Mouse (Mus musculus) embryonic facial prominence, embryonic 15.5 days (tissue): ENCODE results near the gene Fam118a. TPM values are rescaled to one million over a fixed set of nuclear protein-coding genes. Genes with fewer than 3 reads are reported as not detected.

Experiments used
- ATAC-seq: fragments of 200-750 bp; cut with Nextera tagmentation; 2 replicates; pipeline ENCODE4 v1.8.0; 2017; ENCODE audit warnings: low read depth, moderate TSS enrichment; ENCODE audit not compliant: insufficient number of reproducible peaks, low FRiP score, low TSS enrichment
- H3K27ac ChIP-seq: fragments of 300-500 bp; sonication (generic); replicated peaks from 2 replicates; pipeline ENCODE4 v1.5.1; 2015; ENCODE audit warnings: mild to moderate bottlenecking, inconsistent platforms
- H3K27me3 ChIP-seq: fragments of 300-500 bp; sonication (generic); 2 replicates; pipeline ENCODE4 v1.6.1; 2015; ENCODE audit warnings: inconsistent platforms
- H3K36me3 ChIP-seq: fragments of 300-500 bp; sonication (generic); 2 replicates; pipeline ENCODE4 v1.6.1; 2015; ENCODE audit warnings: mild to moderate bottlenecking, inconsistent platforms
- H3K4me1 ChIP-seq: fragments of 300-500 bp; sonication (generic); 2 replicates; pipeline ENCODE4 v1.6.1; 2015; ENCODE audit warnings: inconsistent platforms
- H3K4me2 ChIP-seq: fragments of 300-500 bp; sonication (generic); replicated peaks from 2 replicates; pipeline ENCODE4 v1.6.1; 2015; ENCODE audit warnings: mild to moderate bottlenecking, inconsistent platforms
- H3K4me3 ChIP-seq: fragments of 300-500 bp; sonication (generic); replicated peaks from 2 replicates; pipeline ENCODE4 v1.5.1; 2015; ENCODE audit warnings: mild to moderate bottlenecking, inconsistent platforms
- H3K9ac ChIP-seq: fragments of 300-500 bp; sonication (generic); 2 replicates; pipeline ENCODE4 v1.6.1; 2015; ENCODE audit warnings: inconsistent platforms
- H3K9me3 ChIP-seq: fragments of 300-500 bp; sonication (generic); replicated peaks from 2 replicates; pipeline ENCODE4 v1.6.1; 2016; ENCODE audit warnings: inconsistent platforms
- WGBS: fragments of 180-500 bp; shearing (Covaris S2); methylation state at CpG from one replicate; pipeline ENCODE4 v1.1.7; 2015; 5-methylcytosine and 5-hydroxymethylcytosine counted together
- polyA plus RNA-seq: library from polyadenylated mRNA; unstranded; fragments of >200 nt; fragmentation: Nextera tagmentation; extraction: Ambion mirVana; gene quantifications from 2 replicates; pipeline ENCODE4 v1.2.1, GENCODE M21; 2015

Gene Fam118a
- polyA plus RNA-seq, 1 experiment from 2014 or later, result 31.7 TPM

DNA sequence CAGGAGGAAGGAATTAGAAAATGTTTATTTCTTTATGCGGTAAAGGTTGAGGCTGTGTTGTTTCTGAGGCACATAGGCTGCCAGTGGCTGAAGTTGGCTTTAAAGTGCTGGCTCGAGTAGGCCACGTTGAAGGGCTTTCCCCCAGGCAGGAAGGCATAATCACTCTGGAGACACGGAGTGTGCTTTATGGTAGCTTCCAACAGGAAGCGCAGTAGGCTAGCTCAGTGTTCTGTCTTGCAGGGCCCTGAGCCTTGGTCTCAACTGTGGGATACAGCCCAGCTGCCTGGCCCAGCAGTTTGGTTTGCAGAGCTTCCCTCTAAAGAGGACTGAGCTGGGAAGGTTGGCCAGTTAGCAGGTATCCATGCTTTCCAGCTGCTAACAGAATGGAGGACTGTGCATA lies 14.4 kb downstream of the Fam118a start:
- no peak overlapping the region for H3K9ac ChIP-seq
- 40% methylated on average over 5 of the region's 5 CpGs for WGBS
- no peaks in the 10 kb centered on the region for H3K9me3 ChIP-seq
- H3K36me3 ChIP-seq, result peaks cover 28% of the 10 kb centered on the region
- no peaks in the 10 kb centered on the region for H3K27me3 ChIP-seq
- no peak for ATAC-seq
- no peak overlapping the region for H3K4me2 ChIP-seq
- no peak overlapping the region for H3K4me3 ChIP-seq
- H3K27ac ChIP-seq, result peak overlapping the region; percentile 84
- H3K4me1 ChIP-seq, result peaks cover 40% of the 10 kb centered on the region

DNA sequence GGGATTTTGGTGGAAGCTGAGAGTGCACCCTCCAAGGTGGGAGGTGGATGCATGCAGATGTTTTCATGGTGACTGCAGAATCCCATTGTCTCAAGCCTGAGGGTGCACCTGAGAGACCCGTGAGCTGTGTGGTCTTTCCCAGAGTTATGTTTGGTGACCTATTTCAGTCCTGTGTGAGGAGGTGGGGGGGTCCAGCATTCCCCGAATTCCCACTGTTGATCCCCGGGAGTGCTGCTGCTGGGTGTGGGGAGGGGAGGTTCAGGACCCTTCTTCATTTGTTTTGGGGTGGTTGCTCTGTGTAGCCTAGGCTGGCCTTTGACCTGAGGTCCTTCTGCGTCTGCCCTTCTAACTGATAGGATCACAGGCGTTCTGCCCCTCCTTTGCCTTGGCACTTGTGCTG lies 15.0 kb downstream of the Fam118a start:
- no peak for ATAC-seq
- Histone ChIP-seq H3K4me1 (peaks cover 34% of the 10 kb centered on the region), H3K9me3 (no peaks in the 10 kb centered on the region), H3K9ac (no peak overlapping the region), H3K36me3 (peaks cover 35% of the 10 kb centered on the region), H3K4me3 (no peak overlapping the region), H3K4me2 (no peak overlapping the region), H3K27me3 (no peaks in the 10 kb centered on the region), H3K27ac (peak overlapping the region; percentile 84)
- WGBS, result 74% methylated on average over 5 of the region's 5 CpGs

DNA sequence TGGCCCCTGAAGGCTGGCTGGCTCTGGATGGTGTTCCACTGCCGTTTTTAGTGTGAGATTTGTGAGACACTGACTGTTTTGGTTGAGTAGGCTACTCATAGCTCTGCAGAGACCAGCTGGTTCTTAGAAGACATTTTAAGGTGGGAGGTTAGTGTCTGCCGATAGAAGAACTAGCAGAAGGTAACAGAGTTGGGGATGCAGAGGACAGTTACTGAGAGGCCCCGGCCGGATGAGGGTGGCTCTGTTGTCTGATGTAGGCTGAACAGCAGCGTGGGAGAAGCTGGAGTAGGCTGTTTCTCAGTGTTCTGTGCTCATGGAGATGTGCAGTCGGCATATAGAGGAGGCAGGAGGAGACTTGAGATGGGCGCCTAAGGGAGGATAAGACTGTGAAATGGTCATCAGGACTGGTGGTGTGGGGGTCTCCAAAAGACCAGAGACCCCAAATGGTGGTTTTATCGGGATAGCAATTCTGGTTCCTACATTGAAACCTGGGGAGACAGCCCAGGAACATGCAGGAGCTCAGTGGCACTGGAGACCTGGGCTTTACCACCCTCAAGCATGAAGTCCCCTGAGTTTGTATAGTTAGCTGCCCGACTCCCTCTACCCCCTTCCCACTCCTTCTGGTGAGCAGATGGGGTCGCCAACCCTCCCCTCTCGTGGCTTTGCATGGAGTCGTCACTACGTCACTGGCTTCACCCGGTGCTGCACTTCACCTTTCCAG lies 17.6 kb downstream of the Fam118a start:
- Histone ChIP-seq H3K36me3 (peaks cover 58% of the 10 kb centered on the region), H3K27me3 (no peaks in the 10 kb centered on the region), H3K4me3 (no peak overlapping the region), H3K27ac (no peak overlapping the region), H3K4me1 (peaks cover 26% of the 10 kb centered on the region), H3K9me3 (no peaks in the 10 kb centered on the region), H3K9ac (no peak overlapping the region), H3K4me2 (no peak overlapping the region)
- ATAC-seq, result no peak
- WGBS, result 85% methylated on average over 14 of the region's 14 CpGs

DNA sequence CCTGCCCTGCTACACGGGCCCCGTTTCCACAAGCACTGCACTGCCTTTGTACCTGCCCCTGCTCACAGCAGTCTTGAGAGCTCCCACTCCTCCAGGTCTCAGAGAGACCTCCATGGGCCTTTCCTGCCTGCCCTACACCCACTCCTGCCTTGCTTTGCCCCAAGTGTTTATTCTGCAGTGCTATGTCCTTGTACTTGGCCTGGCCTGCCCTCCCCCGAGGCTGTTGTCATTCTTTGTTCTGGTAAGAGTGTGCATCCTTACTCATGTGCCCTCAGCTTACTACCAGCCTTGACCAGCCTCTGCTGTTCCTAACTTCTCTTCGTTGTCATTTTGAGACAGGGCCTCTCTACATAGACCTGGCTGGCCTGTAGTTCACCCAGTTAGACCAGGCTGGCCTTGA lies 19.1 kb downstream of the Fam118a start:
- Histone ChIP-seq H3K4me2 (no peak overlapping the region), H3K9ac (no peak overlapping the region), H3K4me3 (no peak overlapping the region), H3K4me1 (peaks cover 12% of the 10 kb centered on the region), H3K27me3 (no peaks in the 10 kb centered on the region), H3K9me3 (no peaks in the 10 kb centered on the region), H3K36me3 (peaks cover 68% of the 10 kb centered on the region), H3K27ac (no peak overlapping the region)
- 86% methylated on average over 4 of the region's 4 CpGs for WGBS
- no peak for ATAC-seq

DNA sequence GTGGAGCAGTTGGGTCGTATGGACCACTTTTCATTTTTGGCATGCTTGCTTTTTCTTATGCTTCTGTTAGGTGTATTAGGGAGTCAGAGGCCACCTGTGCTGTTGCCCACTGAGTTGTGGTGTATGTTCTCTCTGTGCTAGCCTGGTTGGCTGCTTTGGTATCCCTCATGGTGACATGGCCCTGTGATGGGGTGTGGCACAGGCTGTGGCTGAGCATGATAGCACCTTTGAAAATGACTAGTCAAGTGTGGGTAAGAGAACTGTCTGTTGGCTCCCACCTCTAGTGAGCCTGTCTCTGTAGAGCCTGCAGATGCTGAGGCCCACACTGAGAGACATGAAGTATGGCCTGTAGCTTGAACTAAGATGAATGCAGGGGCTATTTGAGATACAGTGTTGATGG lies 21.0 kb downstream of the Fam118a start:
- Histone ChIP-seq H3K36me3 (peaks cover 80% of the 10 kb centered on the region), H3K4me1 (no peaks in the 10 kb centered on the region)

DNA sequence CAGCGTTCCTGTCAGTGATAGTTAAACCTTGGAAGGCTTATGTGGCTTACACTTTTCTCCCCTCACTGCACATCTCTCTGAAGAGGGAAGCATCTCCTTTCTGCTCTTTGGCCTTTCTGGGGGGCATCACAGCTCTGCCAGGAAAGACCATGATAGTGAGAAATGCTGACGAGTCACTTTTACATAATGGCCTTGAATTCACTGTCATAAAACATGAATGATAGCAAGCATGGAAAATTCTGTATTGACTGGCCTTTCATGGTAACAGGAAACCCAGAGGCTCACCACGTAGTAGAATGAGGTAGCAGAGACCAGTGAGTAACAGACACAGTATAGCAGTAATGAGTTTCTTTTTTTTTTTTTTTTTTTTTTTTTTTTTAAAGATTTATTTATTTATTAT lies 25.4 kb downstream of the Fam118a start:
- no peak overlapping the region for H3K4me2 ChIP-seq
- no peak overlapping the region for H3K4me3 ChIP-seq
- peaks cover 53% of the 10 kb centered on the region for H3K36me3 ChIP-seq
- H3K27ac ChIP-seq, result no peak overlapping the region
- H3K9ac ChIP-seq, result no peak overlapping the region
- no peaks in the 10 kb centered on the region for H3K9me3 ChIP-seq
- no peaks in the 10 kb centered on the region for H3K4me1 ChIP-seq
- H3K27me3 ChIP-seq, result no peaks in the 10 kb centered on the region
- 92% methylated on average over 3 of the region's 3 CpGs for WGBS
- ATAC-seq, result no peak

More for the DNA sequence above, 21.0 kb downstream of the Fam118a start:
- whole genome bisulfite sequencing, result 80% methylated on average over 1 of the region's 1 CpGs
- H3K9ac ChIP-seq, result no peak overlapping the region
- ATAC-seq, result no peak
- H3K9me3 ChIP-seq, result no peaks in the 10 kb centered on the region
- no peak overlapping the region for H3K4me2 ChIP-seq
- no peak overlapping the region for H3K27ac ChIP-seq
- H3K4me3 ChIP-seq, result no peak overlapping the region
- H3K27me3 ChIP-seq, result no peaks in the 10 kb centered on the region

DNA sequence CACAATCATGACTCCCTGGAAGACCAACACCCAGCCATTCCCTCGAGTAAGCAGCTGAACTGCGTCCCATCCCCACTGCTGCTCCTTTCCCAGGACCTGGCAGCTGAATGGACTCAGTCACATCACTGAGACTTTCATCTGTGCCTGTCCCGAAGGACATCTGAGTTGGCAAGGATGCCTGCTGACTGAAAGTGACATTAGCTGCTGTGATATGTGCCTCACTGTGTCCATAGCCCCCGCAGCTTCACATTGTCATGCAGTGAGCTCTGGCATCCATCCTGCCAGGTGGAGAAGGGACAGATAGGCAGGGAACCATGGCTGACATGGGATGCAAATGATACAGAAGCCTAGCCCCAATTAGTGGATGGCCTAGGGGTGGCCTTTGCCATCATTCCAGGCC lies 26.4 kb downstream of the Fam118a start:
- Histone ChIP-seq H3K36me3 (peaks cover 45% of the 10 kb centered on the region), H3K4me2 (no peak overlapping the region), H3K27ac (no peak overlapping the region), H3K9me3 (no peaks in the 10 kb centered on the region), H3K4me1 (no peaks in the 10 kb centered on the region), H3K9ac (no peak overlapping the region), H3K27me3 (no peaks in the 10 kb centered on the region), H3K4me3 (no peak overlapping the region)
- no peak for ATAC-seq
- 85% methylated on average over 4 of the region's 4 CpGs for WGBS

DNA sequence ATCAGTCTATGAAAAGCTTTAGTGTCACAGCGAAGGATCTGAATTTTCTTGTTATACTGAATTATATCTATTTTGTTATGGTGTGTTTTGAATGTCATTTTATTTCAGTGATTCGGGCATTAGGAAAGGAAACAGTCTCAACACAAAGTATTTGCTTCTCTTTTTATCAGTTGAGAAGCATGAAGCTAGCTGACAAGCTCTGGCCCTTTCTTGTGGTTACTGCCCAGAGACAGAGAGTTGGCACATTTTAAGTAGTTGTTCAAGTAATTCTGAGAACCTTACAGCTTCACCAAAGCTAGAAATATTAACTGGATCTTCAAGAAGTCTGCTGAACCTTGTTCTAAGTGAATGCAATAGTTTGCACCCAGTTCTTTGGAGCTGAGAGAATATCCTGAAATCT lies 34.7 kb downstream of the Fam118a start:
- 86% methylated on average over 2 of the region's 2 CpGs for WGBS

DNA sequence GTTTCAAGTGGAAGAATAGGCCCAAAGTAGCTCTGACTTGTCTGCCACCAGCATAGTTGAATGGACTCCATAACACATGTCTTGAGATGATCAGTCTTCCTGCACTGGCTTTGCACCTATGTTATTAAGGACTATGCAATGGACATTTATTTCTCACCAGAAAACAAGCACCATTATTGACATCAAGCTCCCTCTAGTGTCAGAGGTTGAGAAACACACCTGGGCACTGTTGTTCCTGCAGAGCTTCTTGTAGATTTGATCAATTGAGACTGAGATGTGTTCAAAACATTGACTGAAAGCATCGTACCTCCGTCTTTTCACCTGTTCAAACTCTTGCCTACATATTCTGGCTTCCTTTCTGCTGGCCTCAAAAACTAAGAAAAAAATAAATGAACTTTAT lies 41.8 kb downstream of the Fam118a start:
- ATAC-seq, result no peak
- WGBS, result 29% methylated on average over 2 of the region's 2 CpGs
- no peaks in the 10 kb centered on the region for H3K27me3 ChIP-seq

More for the DNA sequence above, 34.7 kb downstream of the Fam118a start:
- H3K27me3 ChIP-seq, result no peaks in the 10 kb centered on the region
- no peak for ATAC-seq
- no peak overlapping the region for H3K9ac ChIP-seq
- no peak overlapping the region for H3K27ac ChIP-seq
- no peak overlapping the region for H3K4me2 ChIP-seq
- no peak overlapping the region for H3K4me3 ChIP-seq
- H3K4me1 ChIP-seq, result no peaks in the 10 kb centered on the region
- peaks cover 23% of the 10 kb centered on the region; the same call in 1 of the 2 replicates for H3K36me3 ChIP-seq
- no peaks in the 10 kb centered on the region for H3K9me3 ChIP-seq

DNA sequence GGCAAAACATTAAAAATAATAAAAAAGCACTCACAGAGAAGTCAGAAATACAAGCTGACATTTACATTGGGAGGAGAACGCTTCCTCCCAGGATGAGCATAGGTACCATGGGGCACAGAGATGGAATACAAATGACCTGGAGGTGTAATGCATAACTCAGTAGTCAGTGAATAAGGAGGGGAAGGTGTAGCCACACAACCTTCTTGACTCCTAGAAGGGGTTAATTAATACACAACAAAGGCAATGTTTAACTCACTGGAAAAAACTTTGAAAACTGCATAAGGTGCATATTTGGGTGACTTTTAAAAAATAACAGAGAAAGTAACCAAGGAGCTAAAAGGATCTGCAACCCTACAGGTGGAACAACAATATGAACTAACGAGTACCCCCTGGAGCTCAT lies 43.9 kb downstream of the Fam118a start:
- no peak for ATAC-seq
- Histone ChIP-seq H3K4me1 (no peaks in the 10 kb centered on the region), H3K9me3 (no peaks in the 10 kb centered on the region), H3K4me3 (no peak overlapping the region), H3K27me3 (no peaks in the 10 kb centered on the region), H3K9ac (no peak overlapping the region), H3K27ac (no peak overlapping the region), H3K36me3 (no peaks in the 10 kb centered on the region), H3K4me2 (no peak overlapping the region)
- WGBS, result 85% methylated on average over 2 of the region's 2 CpGs

More for the DNA sequence above, 41.8 kb downstream of the Fam118a start:
- H3K36me3 ChIP-seq, result no peaks in the 10 kb centered on the region
- no peak overlapping the region for H3K4me2 ChIP-seq
- no peak overlapping the region for H3K9ac ChIP-seq
- H3K4me1 ChIP-seq, result no peaks in the 10 kb centered on the region
- no peak overlapping the region for H3K4me3 ChIP-seq
- no peak overlapping the region for H3K27ac ChIP-seq
- H3K9me3 ChIP-seq, result no peaks in the 10 kb centered on the region

DNA sequence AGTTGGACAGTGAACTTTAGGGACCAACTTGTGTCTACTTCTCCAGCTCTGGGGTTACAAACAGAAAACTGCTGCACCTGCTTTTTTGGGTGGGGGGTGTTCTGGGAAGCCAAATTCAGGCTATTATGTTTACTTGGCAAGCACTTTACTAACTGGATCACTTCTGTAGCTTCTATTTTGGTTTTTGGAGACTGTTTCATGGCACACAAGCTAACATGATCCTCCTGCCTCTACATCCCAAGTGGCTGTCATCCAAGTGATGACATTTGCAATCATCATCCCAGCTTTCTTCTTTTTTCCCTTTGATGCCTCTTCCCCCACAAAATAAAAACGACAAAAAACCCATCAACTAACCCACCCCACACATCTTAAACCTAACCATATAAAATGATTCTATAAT lies 56.9 kb downstream of the Fam118a start:
- Histone ChIP-seq H3K9ac (no peak overlapping the region), H3K4me2 (no peak overlapping the region), H3K27me3 (no peaks in the 10 kb centered on the region), H3K4me1 (no peaks in the 10 kb centered on the region), H3K4me3 (no peak overlapping the region), H3K36me3 (no peaks in the 10 kb centered on the region), H3K9me3 (no peaks in the 10 kb centered on the region), H3K27ac (no peak overlapping the region)
- WGBS, result 68% methylated on average over 1 of the region's 1 CpGs
- no peak for ATAC-seq
